Mouse (Mus musculus) megakaryocyte, embryonic 14.5 days (primary cell): ENCODE results near the gene Jmjd6. TPM values are rescaled to one million over a fixed set of nuclear protein-coding genes. Genes with fewer than 3 reads are reported as not detected.
A peak's percentile ranks its signal among the peaks of the same experiment; 100 is the strongest.
"Not testable (repeated sequence)": the region's sequence is repeated elsewhere in the genome, so short reads cannot be mapped to it uniquely, and the experiment has no call there.

Source experiments
- H3K27me3 ChIP-seq: replicated peaks from 2 replicates; pipeline ENCODE3; 2012; ENCODE audit warnings: inconsistent platforms
- H3K36me3 ChIP-seq: replicated peaks from 2 replicates; pipeline ENCODE3; 2012; ENCODE audit warnings: low read length, inconsistent platforms, mixed read lengths
- H3K4me1 ChIP-seq: 2 replicates; pipeline ENCODE4 v1.6.1; 2012; ENCODE audit warnings: inconsistent platforms
- H3K4me3 ChIP-seq: replicated peaks from 2 replicates; pipeline ENCODE3; 2012; ENCODE audit warnings: moderate library complexity, mild to moderate bottlenecking, inconsistent platforms
- H3K9me3 ChIP-seq: 2 replicates; pipeline ENCODE4 v1.6.1; 2012; ENCODE audit warnings: inconsistent platforms
- FLI1 ChIP-seq: IDR thresholded peaks from 2 replicates; pipeline ENCODE4 v1.6.1; 2012; ENCODE audit warnings: low read length, inconsistent platforms, mixed read lengths
- GATA1 ChIP-seq: IDR thresholded peaks from 3 replicates; pipeline ENCODE4 v1.6.1; 2012; ENCODE audit warnings: mixed read lengths, low read length, inconsistent platforms, borderline replicate concordance
- polyA plus RNA-seq: library from polyadenylated mRNA; stranded (reverse); fragments of >175 nt; gene quantifications from 2 replicates; pipeline ENCODE4 v1.2.3, GENCODE M21; 2012; ENCODE audit warnings: low replicate concordance; ENCODE audit not compliant: insufficient read depth

Gene Jmjd6
- polyA plus RNA-seq, 1 experiment = 63.2 TPM

DNA sequence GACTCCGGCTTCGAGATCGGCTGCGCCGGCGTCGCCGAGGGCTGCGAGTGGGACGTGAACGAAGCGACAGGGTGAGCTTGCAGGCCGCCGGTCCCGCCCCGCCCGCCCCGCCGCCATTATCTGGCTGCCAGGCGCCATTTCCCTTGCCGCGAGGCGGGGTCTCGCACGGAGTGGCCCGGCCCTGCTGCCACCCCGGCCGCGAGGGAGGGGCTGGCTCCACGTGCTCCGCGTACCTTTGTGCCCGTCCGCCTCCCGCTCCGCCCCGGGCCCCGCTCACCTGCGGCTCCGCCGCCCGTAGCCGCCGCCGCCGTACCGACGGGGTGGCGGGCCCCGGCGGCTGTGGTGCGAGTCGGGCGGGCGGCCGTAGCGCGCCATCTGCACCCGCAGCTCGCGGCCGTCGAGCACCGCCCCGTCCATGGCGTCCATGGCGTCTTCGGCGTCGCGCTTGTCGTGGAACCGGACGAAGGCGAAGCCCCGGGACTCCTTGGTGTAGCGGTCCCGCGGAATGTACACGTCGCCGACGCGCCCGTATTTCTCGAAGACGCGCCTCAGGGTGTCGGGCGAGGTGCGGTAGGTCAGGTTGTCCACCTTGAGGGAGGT, 9.1 kb upstream of the Jmjd6 start, which contains the start of gene Mfsd11:
Gene Mfsd11, plus strand, starts transcription at position 150 of the 600 bp plus-strand sequence.
- TF ChIP-seq GATA1 (no peak), FLI1 (no peak)
- Histone ChIP-seq H3K9me3 (no peaks in the 10 kb centered on the region), H3K4me1 (peaks cover 36% of the 10 kb centered on the region), H3K36me3 (peaks cover 55% of the 10 kb centered on the region), H3K27me3 (no peaks in the 10 kb centered on the region), H3K4me3 (peak within 1 kb of the TSS; percentile 100)

DNA sequence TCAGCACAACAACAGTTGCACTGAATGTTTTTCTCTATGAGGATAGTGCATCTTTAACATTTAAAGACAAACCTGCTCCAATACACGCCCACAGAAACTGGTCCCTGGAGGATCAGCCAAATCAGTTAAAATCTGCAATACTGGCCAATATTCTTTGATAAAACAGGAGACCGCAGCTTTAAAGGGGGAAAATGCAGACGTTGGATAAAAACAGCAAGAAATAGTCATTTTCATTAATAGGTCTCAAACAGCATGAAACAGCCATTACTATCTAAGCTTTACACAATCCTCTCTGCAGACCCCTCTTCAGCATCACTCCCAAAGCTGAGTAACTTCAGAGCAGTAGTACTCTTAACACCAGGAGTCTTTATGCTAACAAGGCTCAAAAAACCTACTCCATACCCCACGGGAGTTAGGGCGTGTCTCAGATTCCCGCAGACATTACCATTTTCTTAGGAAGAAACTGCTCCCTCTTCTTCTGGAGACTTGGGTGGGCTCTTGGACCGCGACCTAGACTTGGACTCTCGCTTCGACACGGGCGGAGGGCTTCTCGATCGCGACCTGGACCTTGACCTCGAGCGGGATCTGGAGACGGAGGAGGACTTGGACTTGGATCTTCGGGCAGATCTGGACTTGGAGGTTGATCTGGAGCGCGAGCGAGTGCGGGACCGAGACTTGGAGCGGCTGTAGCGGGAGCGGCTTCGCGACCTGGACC, 8.5 kb upstream of the Jmjd6 start:
- Histone ChIP-seq H3K9me3 (no peaks in the 10 kb centered on the region), H3K4me1 (peaks cover 42% of the 10 kb centered on the region), H3K27me3 (no peaks in the 10 kb centered on the region), H3K36me3 (peaks cover 55% of the 10 kb centered on the region), H3K4me3 (peak overlapping the region; percentile 100)
- TF ChIP-seq FLI1 = no peak
- TF ChIP-seq GATA1 = no peak

DNA sequence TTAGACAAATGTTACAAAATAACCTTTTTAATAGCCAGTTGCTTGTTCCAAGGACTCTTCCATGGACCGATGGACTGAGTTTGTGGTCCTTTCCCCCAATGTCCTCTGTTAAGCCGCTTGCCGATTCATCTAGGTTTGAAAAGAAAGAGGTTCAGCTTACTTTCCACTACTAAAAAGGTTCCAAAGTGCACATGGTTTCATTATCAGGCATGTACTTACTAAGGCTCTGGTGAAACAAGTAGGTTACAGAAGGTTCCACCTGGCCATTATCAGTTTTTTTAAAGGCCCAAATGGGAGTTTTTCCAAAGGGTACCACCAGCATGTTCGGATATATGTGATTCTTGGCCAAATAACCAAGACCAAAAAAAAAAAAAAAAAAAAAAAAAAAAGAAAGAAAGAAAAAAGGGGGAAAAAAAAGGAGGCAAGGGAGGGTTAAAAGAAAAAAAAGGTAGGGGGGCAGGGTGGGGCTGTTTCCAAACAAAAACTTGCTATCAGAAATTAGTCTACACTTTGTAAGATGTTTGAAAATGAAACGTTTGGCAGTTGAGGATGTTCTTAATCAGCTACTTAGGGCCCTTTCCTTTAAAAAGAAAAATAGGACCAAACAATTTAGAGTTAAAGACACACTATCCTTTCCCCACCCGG, 7.7 kb upstream of the Jmjd6 start:
- Histone ChIP-seq H3K9me3 (no peaks in the 10 kb centered on the region), H3K27me3 (no peaks in the 10 kb centered on the region), H3K4me3 (peak overlapping the region; percentile 100), H3K36me3 (peaks cover 56% of the 10 kb centered on the region), H3K4me1 (peaks cover 50% of the 10 kb centered on the region)
- no peak for TF ChIP-seq FLI1
- no peak for TF ChIP-seq GATA1

DNA sequence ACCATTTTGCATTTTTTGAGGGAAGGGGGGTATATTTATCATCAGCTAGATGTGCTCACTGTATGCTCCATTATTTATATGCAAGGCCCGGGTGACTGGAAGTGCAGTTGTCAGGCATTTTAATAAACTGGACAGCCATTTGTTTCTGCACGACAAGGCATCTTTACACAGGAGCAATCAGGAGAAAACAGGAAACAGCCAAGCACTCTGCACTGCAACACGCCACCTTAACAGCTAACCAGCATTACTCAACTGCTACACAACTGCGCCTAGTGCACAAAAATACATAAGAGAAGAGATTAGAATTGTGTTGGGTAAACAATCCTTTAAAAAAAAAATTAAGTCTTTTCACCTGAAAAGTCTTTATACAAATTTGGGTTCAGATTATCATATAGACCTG, 6.8 kb upstream of the Jmjd6 start:
- Histone ChIP-seq H3K9me3 (no peaks in the 10 kb centered on the region), H3K4me3 (peak overlapping the region; percentile 100), H3K4me1 (peaks cover 54% of the 10 kb centered on the region)

DNA sequence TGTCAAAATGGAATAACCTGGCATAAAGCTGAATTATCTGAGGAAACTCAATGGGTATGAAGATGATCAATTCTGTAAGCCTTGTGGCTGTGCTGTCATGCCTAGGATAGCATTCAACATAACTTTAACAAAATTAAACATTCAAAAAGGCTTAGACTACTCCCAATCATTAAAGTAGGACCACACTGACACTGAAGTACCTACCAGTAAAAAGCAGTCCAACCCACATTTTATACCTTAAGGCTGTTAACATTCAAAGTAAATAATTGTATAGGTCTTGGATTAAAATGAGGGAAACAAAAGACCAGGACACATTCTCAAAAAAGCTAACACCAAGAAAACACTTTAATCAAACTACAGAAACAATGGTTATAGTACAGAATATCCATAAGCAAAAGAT, 6.3 kb upstream of the Jmjd6 start:
- H3K36me3 ChIP-seq = peaks cover 57% of the 10 kb centered on the region
- no peaks in the 10 kb centered on the region for H3K27me3 ChIP-seq
- TF ChIP-seq FLI1 (no peak), GATA1 (no peak)
- no peak overlapping the region for H3K4me3 ChIP-seq
- H3K9me3 ChIP-seq = no peaks in the 10 kb centered on the region
- peaks cover 51% of the 10 kb centered on the region for H3K4me1 ChIP-seq

More for the DNA sequence above, 6.8 kb upstream of the Jmjd6 start:
- peaks cover 57% of the 10 kb centered on the region for H3K36me3 ChIP-seq
- no peaks in the 10 kb centered on the region for H3K27me3 ChIP-seq
- TF ChIP-seq FLI1 (no peak), GATA1 (no peak)

DNA sequence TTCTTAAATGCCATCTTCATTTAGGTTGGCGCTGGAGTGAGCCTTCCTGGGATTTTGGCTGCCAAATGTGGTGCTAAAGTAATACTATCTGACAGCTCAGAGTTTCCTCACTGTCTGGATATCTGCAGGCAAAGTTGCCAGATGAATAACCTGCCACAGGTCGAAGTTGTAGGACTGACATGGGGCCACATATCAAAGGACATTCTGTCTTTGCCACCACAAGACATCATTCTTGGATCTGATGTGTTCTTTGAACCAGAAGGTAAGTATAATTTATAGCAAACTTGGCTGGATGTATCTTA, 5.6 kb upstream of the Jmjd6 start:
- Histone ChIP-seq H3K4me1 (peaks cover 49% of the 10 kb centered on the region), H3K36me3 (peaks cover 57% of the 10 kb centered on the region)
- H3K9me3 ChIP-seq, H3K27me3 ChIP-seq, H3K4me3 ChIP-seq: not testable (repeated sequence)

DNA sequence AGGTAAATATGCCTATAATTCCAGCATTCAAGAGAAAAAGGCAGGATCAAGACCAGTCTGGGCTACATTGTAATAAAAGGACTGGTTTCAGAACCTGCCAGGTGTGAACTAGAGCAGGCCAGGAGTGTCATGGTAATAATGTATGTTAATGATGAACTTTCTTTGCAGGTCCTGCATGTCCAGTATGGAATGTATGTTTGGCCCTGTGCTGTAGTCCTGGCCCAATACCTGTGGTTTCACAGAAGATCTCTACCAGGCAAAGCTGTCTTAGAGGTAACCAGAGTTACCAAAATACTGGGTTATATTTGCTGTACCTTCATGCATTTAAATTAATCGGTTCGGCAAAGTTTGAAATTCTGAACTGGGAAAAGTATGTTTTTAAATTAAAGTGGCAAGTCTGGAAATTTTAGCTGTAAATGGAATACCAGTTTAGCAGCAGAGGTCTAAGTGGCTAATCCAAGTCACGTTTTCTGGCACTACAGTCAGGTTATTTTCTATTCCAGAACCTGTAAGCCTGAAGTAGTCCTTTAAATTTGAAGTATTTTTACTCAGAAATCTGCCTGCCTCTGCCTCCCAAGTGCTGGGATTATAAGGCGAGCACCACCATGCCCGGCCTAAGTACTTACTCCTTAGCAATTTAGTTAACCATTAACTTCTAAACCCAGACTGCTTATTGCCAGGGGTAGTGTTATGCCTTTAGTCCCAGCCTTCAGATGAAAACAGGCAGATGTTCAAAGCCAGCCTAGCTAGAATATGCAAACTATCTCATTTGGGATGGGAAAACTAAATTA, 5.0 kb upstream of the Jmjd6 start:
- Histone ChIP-seq H3K9me3 (no peaks in the 10 kb centered on the region), H3K36me3 (peaks cover 57% of the 10 kb centered on the region), H3K4me3 (no peak overlapping the region), H3K27me3 (no peaks in the 10 kb centered on the region), H3K4me1 (peaks cover 49% of the 10 kb centered on the region)
- TF ChIP-seq FLI1 (no peak), GATA1 (no peak)

DNA sequence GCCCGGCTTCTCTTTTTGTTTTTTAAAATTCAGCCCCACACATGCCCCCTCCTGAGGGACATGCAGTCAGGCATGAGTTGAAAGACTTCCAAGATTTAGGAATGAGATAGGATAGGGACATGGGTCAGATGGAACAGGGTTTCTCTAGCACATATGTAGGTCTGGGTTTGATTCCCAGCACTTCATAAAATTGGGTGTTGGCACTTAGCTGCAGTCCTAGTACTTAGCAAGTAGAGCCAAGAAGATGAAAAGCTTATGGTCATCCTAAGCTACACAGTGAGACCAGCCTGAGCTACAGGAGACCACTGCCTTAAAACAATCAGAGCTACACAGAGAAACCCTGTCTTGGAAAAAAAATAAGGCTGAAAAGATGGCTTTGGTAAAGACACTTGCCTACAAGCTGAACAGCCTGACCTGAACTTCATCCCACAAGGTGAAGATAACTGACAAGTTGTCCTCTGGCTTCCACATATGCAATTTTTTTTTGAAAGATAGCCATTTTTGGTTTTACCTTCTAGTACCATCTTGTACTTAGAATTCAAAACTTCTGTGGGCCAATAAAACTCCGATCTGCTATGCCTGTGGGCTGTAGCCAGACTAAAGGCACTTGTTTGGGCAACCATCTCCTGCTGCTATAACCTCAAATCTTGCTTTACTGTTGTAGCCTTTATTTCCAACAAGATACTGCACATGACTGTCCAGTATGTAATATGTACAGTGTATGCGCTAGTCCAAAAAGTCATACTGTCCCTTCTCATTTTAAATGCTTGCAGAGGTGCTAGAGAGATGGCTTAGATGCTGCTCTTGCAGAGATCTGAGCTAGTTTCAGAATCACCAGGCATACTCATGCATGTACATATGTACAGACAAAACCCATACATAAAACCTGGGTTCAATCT, 4.2 kb upstream of the Jmjd6 start:
- Histone ChIP-seq H3K36me3 (peaks cover 57% of the 10 kb centered on the region), H3K27me3 (no peaks in the 10 kb centered on the region), H3K4me1 (peaks cover 49% of the 10 kb centered on the region), H3K9me3 (no peaks in the 10 kb centered on the region), H3K4me3 (no peak overlapping the region)
- TF ChIP-seq GATA1 (no peak), FLI1 (no peak)

DNA sequence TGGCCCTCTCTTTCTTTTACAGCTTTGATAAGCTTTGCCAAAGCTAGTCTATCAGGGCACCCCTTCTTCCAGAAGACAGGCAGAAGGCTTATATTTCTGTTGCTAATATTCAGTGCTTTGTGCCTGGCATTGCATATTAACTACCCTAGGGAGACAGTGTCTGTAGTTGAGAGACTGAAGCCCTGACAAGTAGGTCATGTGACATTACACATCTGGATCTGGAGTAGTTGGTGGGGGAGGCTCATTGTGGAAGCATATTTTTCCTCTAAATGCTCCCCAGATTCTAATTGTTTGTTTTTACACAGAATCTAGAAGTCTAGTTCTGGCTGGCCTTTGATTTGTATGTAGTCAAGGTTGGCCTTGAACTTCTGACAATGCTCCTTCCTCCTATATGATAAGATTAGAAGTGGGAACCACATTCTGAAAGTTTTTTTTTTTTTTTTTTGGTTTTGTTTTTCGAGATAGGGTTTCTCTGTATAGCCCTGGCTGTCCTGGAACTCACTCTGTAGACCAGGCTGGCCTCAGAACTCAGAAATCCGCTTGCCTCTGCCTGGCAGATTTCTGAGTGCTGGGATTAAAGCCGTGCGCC, 3.4 kb upstream of the Jmjd6 start:
- no peak overlapping the region for H3K4me3 ChIP-seq
- peaks cover 55% of the 10 kb centered on the region for H3K36me3 ChIP-seq
- TF ChIP-seq GATA1 (no peak), FLI1 (no peak)
- no peaks in the 10 kb centered on the region for H3K9me3 ChIP-seq
- no peaks in the 10 kb centered on the region for H3K27me3 ChIP-seq
- peaks cover 50% of the 10 kb centered on the region for H3K4me1 ChIP-seq
